Mouse (Mus musculus) forebrain, embryonic 12.5 days (tissue): Measurements from ENCODE around the gene Spdye4a. TPM values are rescaled to one million over a fixed set of nuclear protein-coding genes. Genes with fewer than 3 reads are reported as not detected.

Experiments
- ATAC-seq: fragments of 200-750 bp; cut with Nextera tagmentation; 2 replicates; pipeline ENCODE4 v1.8.0; 2017; ENCODE audit warnings: moderate TSS enrichment; ENCODE audit not compliant: low FRiP score
- H3K27ac ChIP-seq: fragments of 300-500 bp; sonication (generic); 2 replicates; pipeline ENCODE4 v1.5.1; 2016; ENCODE audit warnings: mild to moderate bottlenecking
- H3K27me3 ChIP-seq: fragments of 300-500 bp; sonication (generic); 2 replicates; pipeline ENCODE4 v1.6.1; 2016; ENCODE audit warnings: mild to moderate bottlenecking
- H3K36me3 ChIP-seq: fragments of 300-500 bp; sonication (generic); replicated peaks from 2 replicates; pipeline ENCODE4 v1.6.1; 2016; ENCODE audit warnings: mild to moderate bottlenecking
- H3K4me1 ChIP-seq: fragments of 300-500 bp; sonication (generic); 2 replicates; pipeline ENCODE4 v1.6.1; 2016
- H3K4me2 ChIP-seq: fragments of 300-500 bp; sonication (generic); 2 replicates; pipeline ENCODE4 v1.6.1; 2016; ENCODE audit warnings: mild to moderate bottlenecking, moderate library complexity
- H3K4me3 ChIP-seq: fragments of 300-500 bp; sonication (generic); replicated peaks from 2 replicates; pipeline ENCODE4 v1.5.1; 2016; ENCODE audit warnings: mild to moderate bottlenecking
- H3K9ac ChIP-seq: fragments of 300-500 bp; sonication (generic); 2 replicates; pipeline ENCODE4 v1.6.1; 2016; ENCODE audit warnings: mild to moderate bottlenecking
- H3K9me3 ChIP-seq: fragments of 300-500 bp; sonication (generic); 2 replicates; pipeline ENCODE4 v1.6.1; 2016
- WGBS: fragments of 180-500 bp; shearing (Covaris S2); methylation state at CpG from one replicate; pipeline ENCODE4 v1.1.7; 2016; 5-methylcytosine and 5-hydroxymethylcytosine counted together
- polyA plus RNA-seq: library from polyadenylated mRNA; unstranded; fragments of >200 nt; fragmentation: Nextera tagmentation; extraction: Ambion mirVana; gene quantifications from 2 replicates; pipeline ENCODE4 v1.2.1, GENCODE M21; 2016

Spdye4a gene
- polyA plus RNA-seq, 1 experiment from 2014 or later, result not detected

DNA sequence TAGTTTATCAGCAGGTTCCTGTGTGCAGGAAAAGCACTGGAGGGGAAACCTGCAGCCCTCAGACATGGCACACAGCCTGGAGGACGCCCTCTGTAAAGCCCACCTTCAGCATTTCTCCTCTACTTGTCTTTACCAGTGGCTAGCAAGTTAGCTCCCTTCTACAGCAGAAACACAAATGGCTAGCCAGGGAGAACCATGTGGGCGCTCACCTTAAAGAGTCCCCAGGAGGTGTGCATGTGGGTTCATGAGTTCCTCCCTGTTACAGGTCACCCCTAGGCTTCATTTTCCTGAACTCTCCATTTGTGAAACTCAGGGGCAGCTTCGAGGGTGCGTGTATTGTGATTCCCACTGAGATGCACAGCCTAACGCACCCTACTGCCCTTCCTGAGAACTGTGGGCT lies 29.1 kb upstream of the Spdye4a start:
- Histone ChIP-seq H3K4me2 (no peak overlapping the region), H3K4me1 (peaks cover 20% of the 10 kb centered on the region), H3K27ac (no peak overlapping the region), H3K27me3 (peaks cover 82% of the 10 kb centered on the region), H3K4me3 (no peak overlapping the region), H3K9ac (no peak overlapping the region), H3K9me3 (no peaks in the 10 kb centered on the region), H3K36me3 (peaks cover 89% of the 10 kb centered on the region)
- 83% methylated on average over 5 of the region's 5 CpGs for WGBS
- ATAC-seq, result no peak

DNA sequence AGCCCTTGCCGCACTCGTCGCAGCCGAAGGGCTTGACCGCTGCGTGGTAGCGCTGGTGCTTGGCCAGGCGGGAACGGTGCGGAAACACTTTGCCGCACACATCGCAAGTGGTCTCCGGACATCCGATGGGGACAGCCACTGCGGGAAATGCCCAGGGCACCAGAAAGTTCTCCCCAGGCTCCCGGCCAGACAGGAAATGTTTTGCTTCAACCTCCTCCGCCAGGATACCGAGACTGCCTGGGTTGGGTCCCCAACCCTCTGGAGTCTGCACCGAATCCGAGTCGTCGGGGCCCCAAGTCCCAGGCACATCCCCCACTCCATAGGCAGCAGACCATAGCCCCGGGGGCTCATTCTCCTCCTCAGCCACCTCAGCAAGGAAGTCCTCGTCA lies 28.4 kb upstream of the Spdye4a start:
- no peaks in the 10 kb centered on the region for H3K9me3 ChIP-seq
- peaks cover 82% of the 10 kb centered on the region for H3K36me3 ChIP-seq
- H3K4me3 ChIP-seq, result peak overlapping the region; percentile 40
- no peak overlapping the region for H3K27ac ChIP-seq
- peaks cover 82% of the 10 kb centered on the region for H3K27me3 ChIP-seq
- 15% methylated on average over 24 of the region's 24 CpGs for WGBS
- H3K4me1 ChIP-seq, result peaks cover 20% of the 10 kb centered on the region
- H3K9ac ChIP-seq, result no peak overlapping the region
- H3K4me2 ChIP-seq, result no peak overlapping the region
- no peak for ATAC-seq

- H3K36me3 ChIP-seq, result peaks cover 77% of the 10 kb centered on the region
- no peak for ATAC-seq
- no peak overlapping the region for H3K27ac ChIP-seq
- H3K4me3 ChIP-seq, result peak overlapping the region; percentile 40
- H3K27me3 ChIP-seq, result peaks cover 78% of the 10 kb centered on the region
- no peaks in the 10 kb centered on the region for H3K9me3 ChIP-seq
- peaks cover 20% of the 10 kb centered on the region for H3K4me1 ChIP-seq
- H3K9ac ChIP-seq, result no peak overlapping the region
- 8% methylated on average over 66 of the region's 66 CpGs for WGBS
- H3K4me2 ChIP-seq, result peak overlapping the region; percentile 61; the same call in 1 of the 2 replicates
Measured at GRCm38 (mm10) chr5:143254487-143255130, 27.9 kb upstream of the Spdye4a start.

- H3K4me1 ChIP-seq, result peaks cover 20% of the 10 kb centered on the region
- H3K36me3 ChIP-seq, result peaks cover 76% of the 10 kb centered on the region
- H3K27me3 ChIP-seq, result peaks cover 78% of the 10 kb centered on the region
- 3% methylated on average over 71 of the region's 81 CpGs for WGBS
- H3K9ac ChIP-seq, result peak overlapping the region; percentile 44
- H3K27ac ChIP-seq, result no peak overlapping the region
- H3K9me3 ChIP-seq, result no peaks in the 10 kb centered on the region
- H3K4me2 ChIP-seq, result peak overlapping the region; percentile 61
- ATAC-seq, result peak; percentile 51; the same call in 1 of the 2 replicates
- peak overlapping the region; percentile 40 for H3K4me3 ChIP-seq
Measured at GRCm38 (mm10) chr5:143253881-143254486, 27.3 kb upstream of the Spdye4a start.

DNA sequence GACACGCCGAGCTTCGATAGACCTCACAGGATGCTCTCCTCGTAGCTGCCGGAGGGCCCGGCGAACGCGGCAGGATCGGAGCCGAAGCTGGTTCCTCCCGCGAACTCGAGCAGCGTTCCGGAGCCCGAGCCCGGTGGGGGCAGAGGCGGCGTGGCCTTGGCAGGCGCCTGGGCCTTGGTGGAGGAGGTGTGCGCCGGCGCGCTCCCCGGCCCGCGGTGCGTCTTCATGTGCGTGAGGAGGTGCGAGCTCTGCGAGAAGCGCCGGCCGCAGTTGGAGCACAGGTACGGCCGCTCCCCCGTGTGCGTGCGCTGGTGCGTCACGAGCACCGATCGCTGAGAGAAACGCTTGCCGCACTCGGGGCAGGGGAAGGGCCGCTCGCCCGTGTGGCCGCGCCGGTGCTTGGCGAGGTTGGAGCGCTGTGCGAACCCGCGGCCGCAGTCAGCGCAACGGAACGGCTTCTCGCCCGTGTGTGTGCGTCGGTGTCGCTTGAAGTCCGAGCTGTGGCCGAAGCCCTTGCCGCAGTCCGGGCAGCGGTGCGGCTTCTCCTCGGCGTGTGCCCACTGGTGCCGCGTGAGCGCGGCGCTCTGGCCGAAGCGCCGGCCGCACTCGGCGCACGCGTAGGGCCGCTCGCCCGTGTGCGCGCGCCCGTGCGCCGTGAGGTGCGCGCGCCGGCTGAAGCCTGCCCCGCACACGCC lies 26.6 kb upstream of the Spdye4a start:
- Histone ChIP-seq H3K4me3 (peak overlapping the region; percentile 40), H3K4me1 (peaks cover 20% of the 10 kb centered on the region), H3K4me2 (peak overlapping the region; percentile 61), H3K9ac (peak overlapping the region; percentile 44), H3K27me3 (peaks cover 74% of the 10 kb centered on the region), H3K27ac (no peak overlapping the region), H3K36me3 (peaks cover 76% of the 10 kb centered on the region), H3K9me3 (no peaks in the 10 kb centered on the region)
- ATAC-seq, result peak; percentile 31
- 1% methylated on average over 103 of the region's 103 CpGs for WGBS

DNA sequence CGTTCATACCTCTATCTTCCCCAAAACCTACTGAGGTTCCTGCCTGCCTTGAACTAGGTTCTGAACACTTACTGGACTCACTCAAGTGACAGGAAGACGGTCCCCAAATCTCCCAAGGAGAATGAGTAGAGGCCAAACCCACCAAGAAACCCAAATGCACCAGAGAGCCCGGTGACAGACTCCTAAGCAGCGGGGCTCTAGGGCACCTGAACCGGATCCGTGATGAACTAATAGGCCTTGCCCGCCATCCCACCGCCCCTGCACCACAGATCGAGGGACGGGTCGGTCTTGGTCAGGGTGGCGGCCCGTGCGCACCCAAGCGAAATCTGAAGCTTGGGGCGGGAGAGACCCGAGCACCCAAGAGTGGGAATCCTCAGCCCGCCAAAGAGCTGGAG lies 26.1 kb upstream of the Spdye4a start:
- Histone ChIP-seq H3K27ac (no peak overlapping the region), H3K36me3 (peaks cover 77% of the 10 kb centered on the region), H3K27me3 (peaks cover 69% of the 10 kb centered on the region), H3K9me3 (no peaks in the 10 kb centered on the region), H3K4me1 (peaks cover 20% of the 10 kb centered on the region), H3K4me2 (no peak overlapping the region), H3K9ac (no peak overlapping the region), H3K4me3 (peak overlapping the region; percentile 40; the same call in 1 of the 2 replicates)
- WGBS, result 19% methylated on average over 18 of the region's 18 CpGs
- ATAC-seq, result no peak

DNA sequence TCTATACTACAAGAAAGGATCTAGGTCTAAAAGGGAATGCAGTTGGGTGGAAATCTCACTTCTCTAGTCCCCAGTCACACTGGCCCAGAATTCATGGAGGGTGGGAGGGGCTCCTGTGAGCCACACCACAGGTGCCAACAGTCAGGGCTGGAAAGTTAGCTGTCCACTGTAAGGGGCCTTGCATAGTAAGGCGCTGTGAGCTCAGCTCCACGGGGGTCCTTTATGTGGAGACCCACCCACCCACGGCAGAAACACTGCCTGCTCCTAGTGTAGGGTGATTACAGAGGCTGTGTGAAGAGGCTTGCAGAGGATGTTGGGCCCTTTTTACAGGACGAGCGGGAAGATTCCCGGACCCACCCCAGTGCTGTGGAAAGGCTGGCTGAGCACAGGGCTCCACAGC lies 25.3 kb upstream of the Spdye4a start:
- Histone ChIP-seq H3K27ac (no peak overlapping the region), H3K36me3 (peaks cover 78% of the 10 kb centered on the region), H3K9me3 (no peaks in the 10 kb centered on the region), H3K27me3 (peaks cover 62% of the 10 kb centered on the region), H3K9ac (no peak overlapping the region), H3K4me3 (no peak overlapping the region), H3K4me2 (no peak overlapping the region), H3K4me1 (peaks cover 20% of the 10 kb centered on the region)
- WGBS, result 42% methylated on average over 6 of the region's 6 CpGs
- no peak for ATAC-seq

- H3K4me2 ChIP-seq, result no peak overlapping the region
- no peak overlapping the region for H3K4me3 ChIP-seq
- no peak overlapping the region for H3K9ac ChIP-seq
- 95% methylated on average over 26 of the region's 26 CpGs for WGBS
- H3K4me1 ChIP-seq, result no peaks in the 10 kb centered on the region
- peaks cover 94% of the 10 kb centered on the region for H3K36me3 ChIP-seq
- no peak overlapping the region for H3K27ac ChIP-seq
- H3K9me3 ChIP-seq, result no peaks in the 10 kb centered on the region
- ATAC-seq, result no peak
- H3K27me3 ChIP-seq, result no peaks in the 10 kb centered on the region
Measured at GRCm38 (mm10) chr5:143244926-143245325, 18.2 kb upstream of the Spdye4a start.

GRCm38 (mm10) chr5:143236036-143236435 lies 9.3 kb upstream of the Spdye4a start:
- 54% methylated on average over 9 of the region's 9 CpGs for WGBS
- no peaks in the 10 kb centered on the region for H3K9me3 ChIP-seq
- H3K36me3 ChIP-seq, result peaks cover 33% of the 10 kb centered on the region
- peak overlapping the region; percentile 79 for H3K4me2 ChIP-seq
- ATAC-seq, result no peak
- H3K4me3 ChIP-seq, result peak overlapping the region; percentile 92
- peak overlapping the region; percentile 91 for H3K9ac ChIP-seq
- no peak overlapping the region for H3K27ac ChIP-seq
- peaks cover 24% of the 10 kb centered on the region for H3K4me1 ChIP-seq
- no peaks in the 10 kb centered on the region for H3K27me3 ChIP-seq

DNA sequence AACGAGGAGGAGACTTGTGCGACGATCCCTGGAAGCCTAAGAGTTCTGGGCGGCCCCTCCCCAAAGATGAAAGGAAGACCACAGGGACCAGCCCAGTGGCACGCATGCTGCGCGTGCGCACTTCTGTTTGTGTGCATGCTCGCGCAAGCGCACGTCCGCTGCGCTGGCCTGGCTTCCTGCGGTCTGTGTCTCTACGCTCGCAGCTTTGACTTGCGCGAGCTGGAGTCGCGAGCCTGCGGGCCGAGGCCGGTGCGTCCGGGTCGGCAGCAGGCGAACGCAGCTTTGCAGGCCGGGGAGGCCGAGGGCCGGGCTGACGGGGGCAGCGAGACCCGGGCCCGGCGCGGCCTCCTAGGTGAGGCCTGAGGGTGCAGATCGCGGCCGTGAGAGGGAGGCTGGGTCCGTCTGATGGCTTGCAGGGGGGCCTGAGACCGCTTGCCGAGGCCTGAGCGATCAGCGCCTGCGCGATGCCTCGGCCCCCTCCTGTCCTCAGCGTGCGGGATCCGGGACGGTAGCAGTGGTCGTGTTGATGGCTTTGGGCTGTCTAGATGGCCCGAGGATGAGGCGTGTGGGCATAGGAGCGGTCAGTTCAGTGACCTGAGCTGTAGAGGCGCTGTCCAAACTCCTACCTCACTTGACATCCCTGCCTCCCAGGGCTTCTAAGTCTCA lies 8.5 kb upstream of the Spdye4a start, which contains the start of gene Zfp12:
Gene Zfp12, plus strand, starts transcription at position 136 of the 666 bp plus-strand sequence.
- ATAC-seq, result peak; percentile 97
- WGBS, result under 1% methylated on average over 58 of the region's 58 CpGs
- Histone ChIP-seq H3K9ac (peak within 1 kb of the TSS; percentile 91), H3K4me2 (peak within 1 kb of the TSS; percentile 79), H3K27me3 (no peaks in the 10 kb centered on the region), H3K9me3 (no peaks in the 10 kb centered on the region), H3K4me1 (peaks cover 24% of the 10 kb centered on the region), H3K36me3 (peaks cover 24% of the 10 kb centered on the region), H3K27ac (peak within 1 kb of the TSS; percentile 98), H3K4me3 (peak within 1 kb of the TSS; percentile 92)

DNA sequence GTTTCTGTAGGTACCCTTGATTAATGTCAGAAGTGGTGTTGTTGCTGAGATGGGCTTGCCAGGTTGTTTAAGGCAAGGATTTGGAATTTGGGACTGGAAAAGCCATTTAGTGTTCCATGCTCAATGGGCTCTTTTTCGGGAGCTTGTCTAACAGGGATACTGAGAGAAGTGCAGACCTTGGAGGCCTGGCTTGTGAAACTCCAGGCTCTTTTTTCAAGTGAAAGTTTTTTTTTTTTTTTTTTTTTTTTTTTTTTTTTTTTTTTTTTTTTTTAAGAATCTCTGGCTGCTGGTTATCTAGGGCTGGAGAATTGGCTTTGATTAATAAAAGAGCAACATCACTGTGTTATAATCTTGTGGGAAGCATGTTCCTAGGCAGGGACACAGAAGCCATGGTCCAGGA lies 4.4 kb downstream of the Spdye4a start:
- Histone ChIP-seq H3K4me3 (no peak overlapping the region), H3K27me3 (no peaks in the 10 kb centered on the region), H3K4me1 (no peaks in the 10 kb centered on the region), H3K4me2 (no peak overlapping the region), H3K36me3 (no peaks in the 10 kb centered on the region), H3K9me3 (no peaks in the 10 kb centered on the region), H3K9ac (no peak overlapping the region), H3K27ac (no peak overlapping the region)
- 83% methylated on average over 1 of the region's 1 CpGs for WGBS
- no peak for ATAC-seq

DNA sequence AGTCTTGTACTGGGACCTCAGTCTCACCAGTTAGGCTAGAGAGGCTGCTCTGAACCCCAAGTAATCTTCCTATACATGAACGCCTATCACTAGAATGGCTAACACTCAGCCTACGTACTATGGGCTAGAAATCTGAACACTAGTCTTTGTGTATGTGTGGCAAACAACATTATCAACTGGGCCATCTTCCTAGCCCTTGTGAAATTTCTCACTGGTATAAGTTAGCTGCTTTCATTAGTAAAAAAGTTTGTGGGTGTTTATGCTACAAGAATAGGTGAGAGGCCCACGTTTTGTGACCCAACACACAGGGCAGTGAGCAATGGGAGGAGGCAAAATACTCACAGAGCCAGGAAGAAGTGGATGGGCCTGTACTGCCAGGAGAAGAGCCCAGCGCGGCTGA lies 5.7 kb downstream of the Spdye4a start:
- no peak overlapping the region for H3K27ac ChIP-seq
- no peak overlapping the region for H3K9ac ChIP-seq
- no peak overlapping the region for H3K4me3 ChIP-seq
- H3K27me3 ChIP-seq, result no peaks in the 10 kb centered on the region
- ATAC-seq, result no peak
- 72% methylated on average over 5 of the region's 5 CpGs for WGBS
- no peak overlapping the region for H3K4me2 ChIP-seq
- no peaks in the 10 kb centered on the region for H3K9me3 ChIP-seq
- H3K4me1 ChIP-seq, result no peaks in the 10 kb centered on the region
- no peaks in the 10 kb centered on the region for H3K36me3 ChIP-seq
